Mouse (Mus musculus) midbrain, embryonic 14.5 days (tissue): ENCODE data around the gene Chfr. TPM values are rescaled to one million over a fixed set of nuclear protein-coding genes. Genes with fewer than 3 reads are reported as not detected.
"Not testable (repeated sequence)": the region's sequence is repeated elsewhere in the genome, so short reads cannot be mapped to it uniquely, and the experiment has no call there.

Source experiments
- ATAC-seq: fragments of 200-750 bp; cut with Nextera tagmentation; 2 replicates; pipeline ENCODE4 v1.8.0; 2017; ENCODE audit warnings: moderate number of reproducible peaks, moderate library complexity; ENCODE audit not compliant: low FRiP score, low TSS enrichment
- DNase-seq: peaks from one replicate; pipeline ENCODE4 v3.0.0-alpha.2; 2015
- H3K27ac ChIP-seq: fragments of 300-500 bp; sonication (generic); replicated peaks from 2 replicates; pipeline ENCODE4 v1.5.1; 2014; ENCODE audit warnings: mild to moderate bottlenecking, low read depth, low read length, moderate library complexity
- H3K27me3 ChIP-seq: fragments of 300-500 bp; sonication (generic); 2 replicates; pipeline ENCODE4 v1.6.1; 2014; ENCODE audit warnings: low read length, control low read depth, mixed read lengths; ENCODE audit not compliant: control insufficient read depth, insufficient read depth
- H3K36me3 ChIP-seq: fragments of 300-500 bp; sonication (generic); 2 replicates; pipeline ENCODE4 v1.6.1; 2014; ENCODE audit warnings: low read length, control low read depth; ENCODE audit not compliant: control insufficient read depth, insufficient read depth
- H3K4me1 ChIP-seq: fragments of 300-500 bp; sonication (generic); 2 replicates; pipeline ENCODE4 v1.6.1; 2014; ENCODE audit warnings: mild to moderate bottlenecking, antibody characterized with exemption, low read length, control low read depth; ENCODE audit not compliant: control insufficient read depth, insufficient read depth
- H3K4me2 ChIP-seq: fragments of 300-500 bp; sonication (generic); 2 replicates; pipeline ENCODE4 v1.6.1; 2014; ENCODE audit warnings: mild to moderate bottlenecking, low read length, moderate library complexity
- H3K4me3 ChIP-seq: fragments of 300-500 bp; sonication (generic); replicated peaks from 2 replicates; pipeline ENCODE4 v1.5.1; 2014; ENCODE audit warnings: low read depth, low read length
- H3K9ac ChIP-seq: fragments of 300-500 bp; sonication (generic); replicated peaks from 2 replicates; pipeline ENCODE4 v1.6.1; 2014; ENCODE audit warnings: mild to moderate bottlenecking, low read length, moderate library complexity
- H3K9me3 ChIP-seq: fragments of 300-500 bp; sonication (generic); 2 replicates; pipeline ENCODE4 v1.6.1; 2016; ENCODE audit warnings: low read length, control low read depth, mixed read lengths; ENCODE audit not compliant: control insufficient read depth
- WGBS: fragments of 180-500 bp; shearing (Covaris S2); extraction: QIAGEN DNeasy Blood & Tissue Kit; methylation state at CpG from one replicate; pipeline ENCODE4 v1.1.7; 2014; 5-methylcytosine and 5-hydroxymethylcytosine counted together
- polyA plus RNA-seq: library from polyadenylated mRNA; unstranded; fragments of >200 nt; fragmentation: Nextera tagmentation; extraction: Ambion mirVana; gene quantifications from 2 replicates; pipeline ENCODE4 v1.2.1, GENCODE M21; 2014

The Chfr gene
- polyA plus RNA-seq, 1 experiment from 2014 or later: 113 TPM

DNA sequence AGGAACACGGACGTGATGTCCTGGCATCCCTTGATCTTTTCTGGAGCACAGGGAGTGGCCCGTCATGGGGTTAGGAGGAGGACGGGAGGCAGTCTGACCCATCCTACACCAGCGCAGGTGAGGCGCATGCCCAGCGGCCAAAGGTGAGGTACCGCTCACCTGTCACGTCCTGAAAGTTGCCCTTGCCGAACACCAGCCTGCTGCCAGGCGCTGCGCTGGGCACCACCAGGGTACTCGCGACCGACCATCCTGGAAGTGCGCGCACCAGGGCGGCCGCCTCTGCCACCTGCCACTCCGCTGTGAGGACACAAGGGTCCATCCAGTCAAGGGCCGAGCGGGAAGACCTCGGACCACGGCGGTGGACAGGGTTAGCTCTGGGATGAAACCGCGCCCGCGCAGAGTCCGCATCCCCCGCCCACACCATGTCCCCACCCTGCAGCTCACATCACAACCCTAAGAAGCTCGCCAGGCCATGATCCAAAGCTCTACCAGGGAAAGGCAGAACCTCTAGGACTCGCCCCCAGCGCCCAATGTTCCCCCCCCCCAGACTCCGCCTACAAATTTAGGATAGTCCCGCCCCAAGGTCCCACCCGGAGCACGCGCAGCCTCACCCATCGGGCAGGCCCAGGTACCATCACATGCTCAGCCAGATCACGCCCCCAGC lies 28.6 kb upstream of the Chfr start:
- H3K9me3 ChIP-seq: no peaks in the 10 kb centered on the region
- H3K27ac ChIP-seq: peak overlapping the region; percentile 95
- peak overlapping the region; percentile 71 for H3K9ac ChIP-seq
- WGBS: 18% methylated on average over 41 of the region's 41 CpGs
- peak overlapping the region; percentile 87 for H3K4me2 ChIP-seq
- H3K4me3 ChIP-seq: peak overlapping the region; percentile 68
- peaks cover 41% of the 10 kb centered on the region for H3K36me3 ChIP-seq
- ATAC-seq (peak; percentile 15; the same call in 1 of the 2 replicates), DNase-seq (no peak)
- peaks cover 18% of the 10 kb centered on the region for H3K4me1 ChIP-seq
- 0 out of 2 replicates have a peak, but pooled peaks cover 5% of the 10 kb centered on the region for H3K27me3 ChIP-seq

DNA sequence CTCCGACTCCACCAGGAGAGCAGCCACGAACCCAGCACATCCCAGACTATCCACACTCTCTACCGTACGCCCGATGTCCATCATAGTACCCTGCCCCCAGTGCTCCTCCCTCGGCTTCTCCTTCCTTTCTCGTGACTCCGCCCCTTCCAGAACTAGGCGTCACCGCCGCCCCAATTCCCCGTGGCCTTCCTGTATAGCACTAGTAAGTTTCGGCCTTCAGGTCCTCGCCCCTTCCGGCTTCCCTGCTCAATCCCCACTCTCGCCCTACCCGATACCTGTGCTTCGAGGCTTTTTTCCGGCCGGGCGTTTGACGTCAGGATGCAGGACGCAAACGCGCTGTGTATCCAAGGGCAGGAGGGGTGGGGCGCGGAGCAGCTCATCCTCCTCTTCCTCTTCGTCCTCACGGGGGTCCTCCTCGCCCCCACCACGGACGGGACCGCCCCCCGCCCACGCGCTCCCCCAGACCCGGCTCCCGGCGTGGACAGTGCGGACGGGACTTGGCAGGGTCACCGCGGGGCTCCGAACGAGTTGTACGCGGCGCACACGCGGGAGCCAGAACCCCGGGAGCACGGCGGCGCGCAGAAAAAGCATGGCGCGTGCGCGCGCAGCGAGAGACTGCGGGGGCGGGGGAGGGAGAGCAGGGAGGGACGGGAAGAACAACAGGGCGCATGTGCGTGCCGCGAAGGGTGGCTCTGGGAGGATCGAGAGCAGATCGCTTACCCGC lies 27.9 kb upstream of the Chfr start, which contains the start of gene Gtpbp6:
Gene Gtpbp6, minus strand, starts transcription at position 617 of the 724 bp plus-strand sequence.
- H3K4me3 ChIP-seq: peak within 1 kb of the TSS; percentile 68
- no peaks in the 10 kb centered on the region for H3K27me3 ChIP-seq
- peak; percentile 98 for DNase-seq
- under 1% methylated on average over 71 of the region's 71 CpGs for WGBS
- peak within 1 kb of the TSS; percentile 87 for H3K4me2 ChIP-seq
- H3K9ac ChIP-seq: peak within 1 kb of the TSS; percentile 71
- H3K4me1 ChIP-seq: peaks cover 17% of the 10 kb centered on the region
- peak; percentile 85 for ATAC-seq
- H3K36me3 ChIP-seq: peaks cover 43% of the 10 kb centered on the region
- H3K27ac ChIP-seq: peak within 1 kb of the TSS; percentile 95
- H3K9me3 ChIP-seq: no peaks in the 10 kb centered on the region

DNA sequence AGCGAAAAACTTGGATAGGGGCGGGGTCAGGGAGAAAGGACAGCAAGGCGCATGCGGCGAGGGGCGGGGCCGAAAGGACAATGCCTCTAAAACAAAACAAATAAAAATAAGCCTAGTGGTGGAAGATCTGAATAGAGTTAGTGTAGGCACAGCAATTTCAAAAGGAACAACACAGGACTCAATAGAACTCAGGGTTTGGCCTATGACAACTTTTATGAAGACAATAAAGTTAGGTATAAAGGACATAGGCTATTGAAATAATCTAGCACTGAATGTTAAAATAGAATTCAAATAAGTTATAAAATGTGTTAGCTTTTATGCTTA lies 27.4 kb upstream of the Chfr start:
- Histone ChIP-seq H3K4me2 (peak overlapping the region; percentile 87), H3K9ac (no peak overlapping the region), H3K36me3 (peaks cover 43% of the 10 kb centered on the region), H3K9me3 (no peaks in the 10 kb centered on the region), H3K27me3 (no peaks in the 10 kb centered on the region), H3K4me1 (peaks cover 17% of the 10 kb centered on the region), H3K27ac (peak overlapping the region; percentile 95), H3K4me3 (peak overlapping the region; percentile 68)
- DNase-seq (no peak), ATAC-seq (no peak)
- WGBS: 0% methylated on average over 7 of the region's 7 CpGs

DNA sequence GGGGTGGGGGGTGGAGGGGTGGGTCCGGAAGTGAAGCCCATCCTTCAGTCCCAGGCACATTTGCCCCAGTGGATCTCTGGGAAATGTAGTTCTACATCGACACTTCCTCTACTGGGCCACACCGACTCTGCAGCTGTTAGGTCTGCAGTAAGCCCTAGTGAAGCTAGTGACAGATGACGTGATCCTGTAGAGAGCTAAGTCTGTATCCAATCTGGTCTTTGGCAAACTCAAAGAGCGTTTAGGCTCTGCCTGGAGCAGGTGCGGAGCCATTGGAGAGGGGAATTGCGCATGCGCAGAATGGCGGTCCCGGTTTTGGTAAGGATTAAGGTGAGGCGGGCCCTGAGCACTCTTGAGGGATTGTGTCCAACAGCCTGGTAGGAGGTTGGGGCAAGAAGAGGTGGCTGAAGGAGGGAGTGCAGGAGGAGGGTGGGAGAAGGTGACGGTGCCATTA lies 25.6 kb upstream of the Chfr start, which contains the start of gene Zfp605:
Gene Zfp605, plus strand, starts transcription at position 102 of the 451 bp plus-strand sequence.
- Histone ChIP-seq H3K36me3 (peaks cover 41% of the 10 kb centered on the region), H3K4me3 (peak within 1 kb of the TSS; percentile 53), H3K27ac (peak within 1 kb of the TSS; percentile 92), H3K9me3 (no peaks in the 10 kb centered on the region), H3K27me3 (no peaks in the 10 kb centered on the region), H3K4me1 (peaks cover 17% of the 10 kb centered on the region), H3K9ac (peak within 1 kb of the TSS; percentile 74), H3K4me2 (peak within 1 kb of the TSS; percentile 79)
- under 1% methylated on average over 12 of the region's 12 CpGs for WGBS
- ATAC-seq (peak; percentile 71), DNase-seq (peak; percentile 95)

DNA sequence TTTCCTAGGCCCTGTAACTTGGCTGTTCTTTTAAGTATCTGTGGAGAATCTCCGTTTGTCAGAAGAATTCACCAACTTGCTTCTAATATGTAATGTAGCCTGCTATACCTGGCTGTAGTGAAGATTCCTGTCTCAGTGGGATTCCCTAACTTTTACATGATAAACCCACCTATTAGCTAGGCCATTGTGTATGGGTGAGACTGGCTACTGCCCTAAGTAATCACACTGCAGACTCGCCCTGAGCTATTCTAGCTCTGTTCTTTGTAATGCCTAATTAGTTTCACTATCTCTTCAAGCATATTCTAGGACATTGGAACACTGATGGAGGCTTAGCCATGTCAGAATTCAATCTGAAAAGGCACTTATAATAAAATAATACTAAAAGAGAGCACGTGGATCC lies 13.3 kb upstream of the Chfr start:
- not testable (repeated sequence) for H3K4me2 ChIP-seq, H3K4me1 ChIP-seq, H3K27ac ChIP-seq, H3K27me3 ChIP-seq, H3K9ac ChIP-seq, ATAC-seq, H3K4me3 ChIP-seq, H3K9me3 ChIP-seq, DNase-seq
- H3K36me3 ChIP-seq: peaks cover 60% of the 10 kb centered on the region
- 91% methylated on average over 3 of the region's 3 CpGs for WGBS

DNA sequence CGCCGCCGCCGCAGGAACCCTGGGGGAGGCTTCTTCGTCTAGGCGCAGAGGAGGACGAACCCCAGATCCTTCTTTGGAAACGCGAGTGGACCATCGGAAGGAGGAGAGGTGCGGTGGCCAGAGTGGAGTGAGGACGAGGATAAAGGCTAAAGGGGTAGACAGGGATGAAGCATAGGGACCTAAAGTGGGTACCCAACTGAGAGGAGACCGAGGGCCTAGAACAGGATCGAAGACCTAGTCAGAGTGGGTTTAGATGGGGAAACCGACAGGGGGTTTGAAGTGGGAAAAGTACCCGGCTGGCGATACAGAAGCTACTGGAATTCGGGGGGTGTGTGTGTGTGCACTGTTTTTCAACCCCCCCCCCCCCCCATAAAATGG lies 434 bp downstream of the Chfr start:
- no peaks in the 10 kb centered on the region for H3K27me3 ChIP-seq
- WGBS: 7% methylated on average over 18 of the region's 18 CpGs
- DNase-seq: no peak
- peaks cover 4% of the 10 kb centered on the region; the same call in 1 of the 2 replicates for H3K9me3 ChIP-seq
- H3K36me3 ChIP-seq: peaks cover 22% of the 10 kb centered on the region
- peak overlapping the region; percentile 81 for H3K27ac ChIP-seq
- peak; percentile 49; the same call in 1 of the 2 replicates for ATAC-seq
- peak overlapping the region; percentile 84 for H3K4me3 ChIP-seq
- H3K4me1 ChIP-seq: peaks cover 9% of the 10 kb centered on the region
- H3K9ac ChIP-seq: peak overlapping the region; percentile 83
- H3K4me2 ChIP-seq: peak overlapping the region; percentile 81

DNA sequence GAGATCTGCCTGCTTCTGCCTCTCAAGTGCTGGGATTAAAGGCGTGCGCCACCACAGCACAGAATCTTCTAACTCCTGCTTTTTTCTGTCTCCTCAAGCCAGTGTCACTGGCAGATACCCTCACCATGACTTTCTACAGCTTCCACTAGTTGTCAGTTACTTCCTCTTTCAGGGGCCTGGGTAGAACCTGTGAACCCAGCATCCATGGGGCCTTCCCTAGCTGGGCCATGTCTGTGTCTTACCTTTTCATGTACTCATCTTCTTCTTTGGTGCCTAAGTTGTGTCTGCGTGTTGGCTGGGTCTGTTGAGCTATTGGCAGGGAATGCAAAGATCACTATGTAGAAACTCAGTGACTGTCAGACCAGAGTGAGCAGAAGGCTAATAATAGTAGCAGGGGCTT lies 2.2 kb downstream of the Chfr start:
- Histone ChIP-seq H3K36me3 (peaks cover 37% of the 10 kb centered on the region), H3K27me3 (no peaks in the 10 kb centered on the region), H3K4me3 (no peak overlapping the region), H3K9me3 (peaks cover 4% of the 10 kb centered on the region; the same call in 1 of the 2 replicates), H3K9ac (no peak overlapping the region), H3K4me1 (peaks cover 9% of the 10 kb centered on the region), H3K4me2 (no peak overlapping the region), H3K27ac (no peak overlapping the region)
- ATAC-seq: no peak
- no peak for DNase-seq
- WGBS: 94% methylated on average over 3 of the region's 3 CpGs

DNA sequence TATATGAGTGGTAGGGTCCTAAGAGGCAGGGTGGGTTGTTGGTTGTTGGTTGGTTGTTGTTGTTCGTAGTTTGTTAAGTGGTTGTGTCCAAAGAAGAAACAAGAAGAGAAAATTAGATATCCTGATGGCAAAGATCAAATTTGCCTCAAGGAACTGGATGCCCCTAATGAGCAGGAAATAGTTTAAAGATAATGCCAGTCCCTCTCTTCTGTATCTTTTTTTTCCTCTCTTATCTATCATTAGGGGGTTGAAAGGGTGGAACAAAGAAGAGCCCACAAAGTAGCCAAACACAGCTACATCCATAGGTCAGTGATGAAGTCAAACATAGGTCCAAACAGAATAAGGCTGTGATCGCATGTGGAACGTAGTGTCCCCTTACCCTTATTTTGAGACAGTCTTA lies 3.7 kb downstream of the Chfr start:
- 95% methylated on average over 3 of the region's 3 CpGs for WGBS
- no peak for DNase-seq
- H3K9ac ChIP-seq: no peak overlapping the region
- H3K36me3 ChIP-seq: peaks cover 49% of the 10 kb centered on the region
- H3K4me2 ChIP-seq: no peak overlapping the region
- H3K4me3 ChIP-seq: no peak overlapping the region
- ATAC-seq: no peak
- no peaks in the 10 kb centered on the region for H3K9me3 ChIP-seq
- peaks cover 9% of the 10 kb centered on the region for H3K4me1 ChIP-seq
- no peaks in the 10 kb centered on the region for H3K27me3 ChIP-seq
- no peak overlapping the region for H3K27ac ChIP-seq
